Mouse (Mus musculus) heart, embryonic 11.5 days (tissue): ENCODE results near the gene Fam217b. TPM values are rescaled to one million over a fixed set of nuclear protein-coding genes. Genes with fewer than 3 reads are reported as not detected.
A peak's percentile ranks its signal among the peaks of the same experiment; 100 is the strongest.

Experiments used
- ATAC-seq: fragments of 200-750 bp; cut with Nextera tagmentation; replicated peaks from 2 replicates; pipeline ENCODE4 v1.8.0; 2017; ENCODE audit warnings: moderate library complexity; ENCODE audit not compliant: insufficient number of reproducible peaks, low FRiP score, low TSS enrichment
- H3K27ac ChIP-seq: fragments of 300-500 bp; sonication (generic); 2 replicates; pipeline ENCODE4 v1.5.1; 2014; ENCODE audit warnings: mild to moderate bottlenecking, low read depth, low read length
- H3K27me3 ChIP-seq: fragments of 300-500 bp; sonication (generic); 2 replicates; pipeline ENCODE4 v1.6.1; 2014; ENCODE audit warnings: mild to moderate bottlenecking, low read length, mixed read lengths; ENCODE audit not compliant: control insufficient read depth, insufficient read depth
- H3K36me3 ChIP-seq: fragments of 300-500 bp; sonication (generic); 2 replicates; pipeline ENCODE4 v1.6.1; 2014; ENCODE audit warnings: mild to moderate bottlenecking, low read length, moderate library complexity, mixed read lengths; ENCODE audit not compliant: control insufficient read depth, insufficient read depth
- H3K4me1 ChIP-seq: fragments of 300-500 bp; sonication (generic); 2 replicates; pipeline ENCODE4 v1.6.1; 2014; ENCODE audit warnings: low read length; ENCODE audit not compliant: control insufficient read depth, insufficient read depth
- H3K4me2 ChIP-seq: fragments of 300-500 bp; sonication (generic); 2 replicates; pipeline ENCODE4 v1.6.1; 2014; ENCODE audit warnings: mild to moderate bottlenecking, moderate library complexity
- H3K4me3 ChIP-seq: fragments of 300-500 bp; sonication (generic); 2 replicates; pipeline ENCODE4 v1.5.1; 2014; ENCODE audit warnings: low read depth, low read length
- H3K9ac ChIP-seq: fragments of 300-500 bp; sonication (generic); 2 replicates; pipeline ENCODE4 v1.6.1; 2014; ENCODE audit warnings: mild to moderate bottlenecking, low read depth, low read length, moderate library complexity
- H3K9me3 ChIP-seq: fragments of 300-500 bp; sonication (generic); replicated peaks from 2 replicates; pipeline ENCODE4 v1.6.1; 2016; ENCODE audit warnings: low read length; ENCODE audit not compliant: control insufficient read depth
- WGBS: fragments of 180-500 bp; shearing (Covaris S2); extraction: QIAGEN DNeasy Blood & Tissue Kit; methylation state at CpG from one replicate; pipeline ENCODE4 v1.1.7; 2014; ENCODE audit not compliant: insufficient replicate concordance; 5-methylcytosine and 5-hydroxymethylcytosine counted together
- polyA plus RNA-seq: library from polyadenylated mRNA; unstranded; fragments of >200 nt; fragmentation: Nextera tagmentation; extraction: Ambion mirVana; gene quantifications from 2 replicates; pipeline ENCODE4 v1.2.1, GENCODE M21; 2014

Gene Fam217b
- polyA plus RNA-seq, 1 experiment from 2014 or later: 8.3 TPM

- Histone ChIP-seq H3K36me3 (peaks cover 14% of the 10 kb centered on the region), H3K4me3 (no peak overlapping the region), H3K9me3 (peaks cover 3% of the 10 kb centered on the region), H3K27me3 (no peaks in the 10 kb centered on the region), H3K4me1 (peaks cover 53% of the 10 kb centered on the region), H3K27ac (no peak overlapping the region), H3K9ac (0 out of 2 replicates have a peak overlapping the region, but pooled peaks have one; percentile 22), H3K4me2 (peak overlapping the region; percentile 46)
- ATAC-seq: no peak
- WGBS: 41% methylated on average over 13 of the region's 13 CpGs
These were observed 2.1 kb downstream of the Fam217b start for GRCm38 (mm10) chr2:178416427-178416826.

- H3K4me3 ChIP-seq: no peak overlapping the region
- peaks cover 53% of the 10 kb centered on the region for H3K4me1 ChIP-seq
- H3K9ac ChIP-seq: no peak overlapping the region
- H3K27ac ChIP-seq: no peak overlapping the region
- no peak for ATAC-seq
- WGBS: 54% methylated on average over 4 of the region's 4 CpGs
- peaks cover 3% of the 10 kb centered on the region for H3K9me3 ChIP-seq
- no peaks in the 10 kb centered on the region for H3K27me3 ChIP-seq
- H3K36me3 ChIP-seq: peaks cover 14% of the 10 kb centered on the region
- no peak overlapping the region for H3K4me2 ChIP-seq
These were observed 2.6 kb downstream of the Fam217b start for GRCm38 (mm10) chr2:178416970-178417369.

GRCm38 (mm10) chr2:178420576-178420975 lies 6.3 kb downstream of the Fam217b start:
- Histone ChIP-seq H3K9me3 (peaks cover 3% of the 10 kb centered on the region), H3K4me1 (peaks cover 41% of the 10 kb centered on the region), H3K4me3 (no peak overlapping the region), H3K36me3 (peaks cover 17% of the 10 kb centered on the region), H3K9ac (no peak overlapping the region), H3K4me2 (no peak overlapping the region), H3K27me3 (no peaks in the 10 kb centered on the region), H3K27ac (peak overlapping the region; percentile 85)
- no peak for ATAC-seq
- 57% methylated on average over 9 of the region's 9 CpGs for WGBS

GRCm38 (mm10) chr2:178421603-178422002 lies 7.3 kb downstream of the Fam217b start:
- Histone ChIP-seq H3K4me2 (peak overlapping the region; percentile 17; the same call in 1 of the 2 replicates), H3K4me1 (peaks cover 32% of the 10 kb centered on the region), H3K27ac (peak overlapping the region; percentile 85), H3K36me3 (peaks cover 17% of the 10 kb centered on the region), H3K9me3 (peaks cover 3% of the 10 kb centered on the region), H3K27me3 (no peaks in the 10 kb centered on the region), H3K4me3 (no peak overlapping the region), H3K9ac (no peak overlapping the region)
- no peak for ATAC-seq
- 28% methylated on average over 6 of the region's 6 CpGs for WGBS

- no peak overlapping the region for H3K4me3 ChIP-seq
- no peaks in the 10 kb centered on the region for H3K27me3 ChIP-seq
- WGBS: 12% methylated on average over 2 of the region's 3 CpGs
- peak overlapping the region; percentile 17 for H3K4me2 ChIP-seq
- no peak overlapping the region for H3K9ac ChIP-seq
- peak overlapping the region; percentile 85 for H3K27ac ChIP-seq
- H3K4me1 ChIP-seq: peaks cover 26% of the 10 kb centered on the region
- peaks cover 3% of the 10 kb centered on the region for H3K9me3 ChIP-seq
- ATAC-seq: peak; percentile 76
- peaks cover 17% of the 10 kb centered on the region for H3K36me3 ChIP-seq
These were observed 7.9 kb downstream of the Fam217b start for GRCm38 (mm10) chr2:178422186-178422585.

GRCm38 (mm10) chr2:178423223-178423622 lies 8.9 kb downstream of the Fam217b start:
- no peak overlapping the region for H3K4me3 ChIP-seq
- H3K9ac ChIP-seq: no peak overlapping the region
- H3K4me2 ChIP-seq: no peak overlapping the region
- H3K9me3 ChIP-seq: peaks cover under 1% of the 10 kb centered on the region; the same call in 1 of the 2 replicates
- H3K4me1 ChIP-seq: peaks cover 26% of the 10 kb centered on the region
- H3K36me3 ChIP-seq: peaks cover 11% of the 10 kb centered on the region
- 0 out of 2 replicates have a peak overlapping the region, but pooled peaks have one; percentile 85 for H3K27ac ChIP-seq
- H3K27me3 ChIP-seq: no peaks in the 10 kb centered on the region
- ATAC-seq: no peak
- WGBS: 63% methylated on average over 5 of the region's 5 CpGs

- Histone ChIP-seq H3K4me1 (peaks cover 17% of the 10 kb centered on the region), H3K36me3 (peaks cover 2% of the 10 kb centered on the region; the same call in 1 of the 2 replicates), H3K9me3 (no peaks in the 10 kb centered on the region), H3K9ac (no peak overlapping the region), H3K4me3 (no peak overlapping the region), H3K4me2 (no peak overlapping the region), H3K27me3 (no peaks in the 10 kb centered on the region), H3K27ac (no peak overlapping the region)
- ATAC-seq: no peak
- 30% methylated on average over 4 of the region's 4 CpGs for WGBS
These were observed 11.9 kb downstream of the Fam217b start for GRCm38 (mm10) chr2:178426229-178426628.

- WGBS: 81% methylated on average over 5 of the region's 5 CpGs
- H3K4me1 ChIP-seq: peaks cover 12% of the 10 kb centered on the region
- no peak overlapping the region for H3K9ac ChIP-seq
- peaks cover 2% of the 10 kb centered on the region; the same call in 1 of the 2 replicates for H3K36me3 ChIP-seq
- no peak for ATAC-seq
- H3K27ac ChIP-seq: no peak overlapping the region
- H3K4me2 ChIP-seq: no peak overlapping the region
- H3K9me3 ChIP-seq: no peaks in the 10 kb centered on the region
- H3K4me3 ChIP-seq: no peak overlapping the region
- H3K27me3 ChIP-seq: no peaks in the 10 kb centered on the region
These were observed 12.9 kb downstream of the Fam217b start for GRCm38 (mm10) chr2:178427181-178427580.

- Histone ChIP-seq H3K4me1 (peaks cover 5% of the 10 kb centered on the region; the same call in 1 of the 2 replicates), H3K36me3 (peaks cover under 1% of the 10 kb centered on the region; the same call in 1 of the 2 replicates), H3K9me3 (no peaks in the 10 kb centered on the region), H3K4me2 (no peak overlapping the region), H3K27ac (no peak overlapping the region), H3K4me3 (no peak overlapping the region), H3K27me3 (no peaks in the 10 kb centered on the region), H3K9ac (no peak overlapping the region)
- ATAC-seq: no peak
- 71% methylated on average over 9 of the region's 9 CpGs for WGBS
These were observed 13.9 kb downstream of the Fam217b start for GRCm38 (mm10) chr2:178428183-178428582.
